8 mouse cellular contexts compared by ENCODE assay signal in genomic region chr10:93160497-93160806, GRCm38 (mm10). TPM values are rescaled to one million over a fixed set of nuclear protein-coding genes. Genes with fewer than 3 reads are reported as not detected.
DNase-seq lines count a peak whose midpoint lies in the region; ATAC-seq and TF ChIP-seq lines count a peak whose summit lies in the region.

No protein-coding gene starts in this region.

- under 1% methylated on average over 24 of the region's 26 CpGs for WGBS in embryonic facial prominence, embryonic 13.5 days
- 2% methylated on average over 25 of the region's 26 CpGs for WGBS in heart, adult 2 months
- under 1% methylated on average over 25 of the region's 26 CpGs for WGBS in kidney, embryonic 15.5 days
- under 1% methylated on average over 26 of the region's 26 CpGs for WGBS in liver, embryonic 12.5 days (ENCODE audit: insufficient replicate concordance)
- under 1% methylated on average over 26 of the region's 26 CpGs for WGBS in stomach, embryonic 14.5 days

- peak overlapping the region; percentile 97 for H3K9ac ChIP-seq in embryonic facial prominence, embryonic 13.5 days
- peak overlapping the region; percentile 91 for H3K9ac ChIP-seq in heart, adult 2 months (ENCODE audit: low read depth, low read length)
- H3K9ac ChIP-seq in kidney, embryonic 15.5 days, result peak overlapping the region; percentile 89
- peak overlapping the region; percentile 99 for H3K9ac ChIP-seq in liver, embryonic 12.5 days
- peak overlapping the region; percentile 98 for H3K9ac ChIP-seq in stomach, embryonic 14.5 days (replicated peaks; ENCODE audit: low read depth, low read length)

- peaks cover 27% of the 10 kb centered on the region for H3K4me1 ChIP-seq in embryonic facial prominence, embryonic 13.5 days
- H3K4me1 ChIP-seq in heart, adult 2 months (ENCODE audit: control insufficient read depth, insufficient read depth, low read length), result peaks cover 8% of the 10 kb centered on the region
- H3K4me1 ChIP-seq in kidney, embryonic 15.5 days, result peaks cover 25% of the 10 kb centered on the region
- peaks cover 45% of the 10 kb centered on the region for H3K4me1 ChIP-seq in liver, embryonic 12.5 days
- H3K4me1 ChIP-seq in stomach, embryonic 14.5 days (ENCODE audit: control insufficient read depth, insufficient read depth, low read length), result peaks cover 7% of the 10 kb centered on the region

- TF ChIP-seq CTCF in heart, adult 2 months (IDR thresholded peaks at IDR 0.05), result peak; percentile 97

- H3K4me2 ChIP-seq in embryonic facial prominence, embryonic 13.5 days, result peak overlapping the region; percentile 69
- H3K4me2 ChIP-seq in kidney, embryonic 15.5 days, result peak overlapping the region; percentile 75
- H3K4me2 ChIP-seq in liver, embryonic 12.5 days, result peak overlapping the region; percentile 79
- peak overlapping the region; percentile 83 for H3K4me2 ChIP-seq in stomach, embryonic 14.5 days (replicated peaks; ENCODE audit: low read depth, low read length)

- DNase-seq in A20 (ENCODE audit: low read depth, low spot score), result peak; percentile 88
- peak; percentile 91 to 93 for DNase-seq in adrenal gland, postnatal 36 days
- DNase-seq in heart, adult 2 months, result peak; percentile 88 to 95
- DNase-seq in neural tube, embryonic 10.5 days (ENCODE audit: extremely low spot score, low spot score), result peak; percentile 94

- no peaks in the 10 kb centered on the region for H3K27me3 ChIP-seq in embryonic facial prominence, embryonic 13.5 days
- H3K27me3 ChIP-seq in heart, adult 2 months (ENCODE audit: control insufficient read depth, insufficient read depth, low read length), result no peaks in the 10 kb centered on the region
- H3K27me3 ChIP-seq in kidney, embryonic 15.5 days, result no peaks in the 10 kb centered on the region
- H3K27me3 ChIP-seq in liver, embryonic 12.5 days (replicated peaks), result no peaks in the 10 kb centered on the region
- H3K27me3 ChIP-seq in stomach, embryonic 14.5 days (ENCODE audit: control insufficient read depth, insufficient read depth, low read length), result no peaks in the 10 kb centered on the region

- peak overlapping the region; percentile 99 for H3K27ac ChIP-seq in embryonic facial prominence, embryonic 13.5 days
- H3K27ac ChIP-seq in heart, adult 2 months, result peak overlapping the region; percentile 98
- H3K27ac ChIP-seq in kidney, embryonic 15.5 days, result peak overlapping the region; percentile 99
- H3K27ac ChIP-seq in liver, embryonic 12.5 days, result peak overlapping the region; percentile 99
- H3K27ac ChIP-seq in stomach, embryonic 14.5 days (ENCODE audit: low read length), result peak overlapping the region; percentile 100

- 0 out of 2 replicates have a peak, but pooled peaks have one; percentile 31 for TF ChIP-seq POLR2A in heart, adult 2 months (IDR thresholded peaks at IDR 0.05; ENCODE audit: insufficient read depth, low read depth, low read length)

- no peaks in the 10 kb centered on the region for H3K79me2 ChIP-seq in heart, adult 2 months (replicated peaks; ENCODE audit: control insufficient read depth, insufficient read depth, low read length)

- no peak for TF ChIP-seq EP300 in heart, adult 2 months (IDR thresholded peaks at IDR 0.05; ENCODE audit: insufficient read depth, low read depth, low read length)

- H3K4me3 ChIP-seq in embryonic facial prominence, embryonic 13.5 days, result peak overlapping the region; percentile 96
- peak overlapping the region; percentile 98 for H3K4me3 ChIP-seq in heart, adult 2 months
- H3K4me3 ChIP-seq in kidney, embryonic 15.5 days (replicated peaks), result peak overlapping the region; percentile 74
- H3K4me3 ChIP-seq in liver, embryonic 12.5 days, result peak overlapping the region; percentile 99
- H3K4me3 ChIP-seq in stomach, embryonic 14.5 days (ENCODE audit: low read depth, low read length), result peak overlapping the region; percentile 98

- no peaks in the 10 kb centered on the region for H3K9me3 ChIP-seq in embryonic facial prominence, embryonic 13.5 days
- H3K9me3 ChIP-seq in kidney, embryonic 15.5 days (replicated peaks), result no peaks in the 10 kb centered on the region
- no peaks in the 10 kb centered on the region for H3K9me3 ChIP-seq in liver, embryonic 12.5 days (replicated peaks)
- no peaks in the 10 kb centered on the region for H3K9me3 ChIP-seq in stomach, embryonic 14.5 days (ENCODE audit: control insufficient read depth, low read depth, low read length)

- ATAC-seq in embryonic facial prominence, embryonic 13.5 days (ENCODE audit: insufficient number of reproducible peaks, insufficient read depth, low FRiP score, low TSS enrichment, low read depth), result peak; percentile 89
- ATAC-seq in kidney, embryonic 15.5 days (replicated peaks; ENCODE audit: low FRiP score), result peak; percentile 89
- peak; percentile 85 for ATAC-seq in liver, embryonic 12.5 days
- peak; percentile 91 for ATAC-seq in stomach, embryonic 14.5 days (ENCODE audit: insufficient number of reproducible peaks, insufficient read depth, low FRiP score, low read depth)

- no peaks in the 10 kb centered on the region for H3K36me3 ChIP-seq in embryonic facial prominence, embryonic 13.5 days
- H3K36me3 ChIP-seq in heart, adult 2 months (ENCODE audit: control insufficient read depth, insufficient read depth, low read length), result peaks cover 10% of the 10 kb centered on the region
- H3K36me3 ChIP-seq in kidney, embryonic 15.5 days, result no peaks in the 10 kb centered on the region
- no peaks in the 10 kb centered on the region for H3K36me3 ChIP-seq in liver, embryonic 12.5 days
- H3K36me3 ChIP-seq in stomach, embryonic 14.5 days (ENCODE audit: control insufficient read depth, insufficient read depth, low read length), result no peaks in the 10 kb centered on the region

- intact Hi-C loops in heart, adult 2 months (cut with DNase I), result loop anchor here (2.0 to 5.0 kb wide), 5 partner anchors 38 to 310 kb away; partner anchors contain the start of gene Lta4h

RNA-seq across cellular contexts. Expression of gene Cdk17, which starts 0.2 kb away (rescaled TPM):
- 10 to 100 TPM; 24.1 to 25.7 TPM for total RNA-seq in adrenal gland, postnatal 36 days (2021)
- 19.2 and 20.6 TPM in 2 replicates for polyA plus RNA-seq in embryonic facial prominence, embryonic 13.5 days (2015; fragmentation: Nextera tagmentation; extraction: Ambion mirVana)
- 10 to 100 TPM; 14.3 to 18.8 TPM for total RNA-seq in heart, adult 2 months (2021)
- 16.6 and 22.5 TPM in 2 replicates for polyA plus RNA-seq in heart, adult 2 months (2012; rRNA removed)
- 16.7 and 17.2 TPM in 2 replicates for polyA plus RNA-seq in kidney, embryonic 15.5 days (2015; fragmentation: Nextera tagmentation; extraction: Ambion mirVana)
- polyA plus RNA-seq in liver, embryonic 12.5 days (2016; fragmentation: Nextera tagmentation; extraction: Ambion mirVana), result 22.3 and 23.0 TPM in 2 replicates
- polyA plus RNA-seq in stomach, embryonic 14.5 days (2014; fragmentation: Nextera tagmentation; extraction: Ambion mirVana), result 23.0 and 26.5 TPM in 2 replicates

Comparison
In these comparisons a context has a peak if more than half of its experiments do, and no peak if none do; other contexts are left out.
1. Peak in every context shown above with its lines: DNase-seq, ATAC-seq, H3K4me3 ChIP-seq and H3K27ac ChIP-seq.